Mouse (Mus musculus) CH12.LX (cell line): ENCODE measurements at regions not wholly inside any gene's neighbourhood (a gene's known extent, or its start where the extent isn't known, plus 50 kb on each side); places are given as distances from the start of the nearest gene placed in this dataset.

ENCODE experiments used
- BHLHE40 ChIP-seq: IDR thresholded peaks from 2 replicates; pipeline ENCODE4 v1.6.1; 2011; ENCODE audit warnings: mild to moderate bottlenecking, low read depth, low read length, improper control_type of control experiment
- ZC3H11A ChIP-seq: IDR thresholded peaks from 2 replicates; pipeline ENCODE4 v1.6.1; 2012; ENCODE audit warnings: low read depth, mild to moderate bottlenecking, inconsistent platforms, low read length, improper control_type of control experiment

GRCm38 (mm10) chr6:84333666-84334179, 260.0 kb downstream of the Cyp26b1 start:
- TF ChIP-seq ZC3H11A (no peak), BHLHE40 (no peak)
